Mouse (Mus musculus) forebrain, embryonic 14.5 days (tissue): ENCODE measurements around the gene B3galt5. TPM values are rescaled to one million over a fixed set of nuclear protein-coding genes. Genes with fewer than 3 reads are reported as not detected.

Source experiments
- ATAC-seq: fragments of 200-750 bp; cut with Nextera tagmentation; 2 replicates; pipeline ENCODE4 v1.8.0; 2017; ENCODE audit warnings: mild to moderate bottlenecking, moderate library complexity
- DNase-seq: peaks from one replicate; pipeline ENCODE4 v3.0.0-alpha.2; 2015; ENCODE audit warnings: low spot score
- H3K27ac ChIP-seq: fragments of 300-500 bp; sonication (generic); 2 replicates; pipeline ENCODE4 v1.5.1; 2014; ENCODE audit warnings: low read depth, mild to moderate bottlenecking, control low read depth, low read length, moderate library complexity
- H3K27me3 ChIP-seq: fragments of 300-500 bp; sonication (generic); replicated peaks from 2 replicates; pipeline ENCODE4 v1.6.1; 2014; ENCODE audit warnings: low read length, control low read depth, mixed read lengths; ENCODE audit not compliant: control insufficient read depth, insufficient read depth
- H3K36me3 ChIP-seq: fragments of 300-500 bp; sonication (generic); 2 replicates; pipeline ENCODE4 v1.6.1; 2014; ENCODE audit warnings: low read length, control low read depth; ENCODE audit not compliant: control insufficient read depth, insufficient read depth
- H3K4me1 ChIP-seq: fragments of 300-500 bp; sonication (generic); 2 replicates; pipeline ENCODE4 v1.6.1; 2014; ENCODE audit warnings: antibody characterized with exemption, low read length, control low read depth; ENCODE audit not compliant: control insufficient read depth, insufficient read depth
- H3K4me2 ChIP-seq: fragments of 300-500 bp; sonication (generic); 2 replicates; pipeline ENCODE4 v1.6.1; 2014; ENCODE audit warnings: mild to moderate bottlenecking, control low read depth, low read length
- H3K4me3 ChIP-seq: fragments of 300-500 bp; sonication (generic); 2 replicates; pipeline ENCODE4 v1.5.1; 2014; ENCODE audit warnings: low read depth, low read length, control low read depth
- H3K9ac ChIP-seq: fragments of 300-500 bp; sonication (generic); 2 replicates; pipeline ENCODE4 v1.6.1; 2014; ENCODE audit warnings: mild to moderate bottlenecking, low read length, control low read depth, moderate library complexity
- H3K9me3 ChIP-seq: fragments of 300-500 bp; sonication (generic); replicated peaks from 2 replicates; pipeline ENCODE4 v1.6.1; 2016; ENCODE audit warnings: low read length, control low read depth, mixed read lengths; ENCODE audit not compliant: control insufficient read depth
- WGBS: fragments of 180-500 bp; shearing (Covaris S2); extraction: QIAGEN DNeasy Blood & Tissue Kit; methylation state at CpG from one replicate; pipeline ENCODE4 v1.1.7; 2014; 5-methylcytosine and 5-hydroxymethylcytosine counted together
- polyA plus RNA-seq: library from polyadenylated mRNA; unstranded; fragments of >200 nt; fragmentation: Nextera tagmentation; extraction: Ambion mirVana; gene quantifications from 2 replicates; pipeline ENCODE4 v1.2.1, GENCODE M21; 2014

The B3galt5 gene
- polyA plus RNA-seq, 1 experiment from 2014 or later: 1.3 TPM

DNA sequence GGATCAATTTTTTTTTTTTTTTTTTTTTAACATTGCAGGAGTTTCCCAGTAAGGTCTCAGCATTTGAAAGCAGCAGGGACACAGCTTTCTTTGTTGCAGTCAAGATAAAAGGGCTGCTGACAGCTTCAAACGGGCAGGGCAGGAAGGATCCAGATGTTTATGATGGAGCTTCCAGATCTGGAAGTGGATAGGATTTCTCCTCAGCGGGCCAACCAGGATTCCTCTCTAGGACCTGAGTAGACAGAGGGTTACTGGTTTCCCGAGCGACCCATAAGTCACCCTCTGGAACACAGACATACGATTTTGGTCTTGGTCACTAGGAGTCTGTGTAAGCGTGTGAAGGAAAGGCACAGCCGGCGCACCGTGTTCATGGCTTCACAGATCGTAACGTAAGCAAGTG is 112.5 kb downstream of the B3galt5 start:
- Histone ChIP-seq H3K4me1 (no peaks in the 10 kb centered on the region), H3K4me2 (no peak overlapping the region), H3K4me3 (no peak overlapping the region), H3K27ac (no peak overlapping the region), H3K36me3 (no peaks in the 10 kb centered on the region), H3K9ac (no peak overlapping the region), H3K27me3 (no peaks in the 10 kb centered on the region), H3K9me3 (no peaks in the 10 kb centered on the region)
- DNase-seq (no peak), ATAC-seq (no peak)
- WGBS: 79% methylated on average over 11 of the region's 11 CpGs

GRCm38 (mm10) chr16:96348766-96349165 is 113.2 kb downstream of the B3galt5 start:
- Histone ChIP-seq H3K9me3 (no peaks in the 10 kb centered on the region), H3K4me3 (no peak overlapping the region), H3K4me2 (no peak overlapping the region), H3K27me3 (no peaks in the 10 kb centered on the region), H3K27ac (no peak overlapping the region), H3K36me3 (no peaks in the 10 kb centered on the region), H3K9ac (no peak overlapping the region), H3K4me1 (no peaks in the 10 kb centered on the region)
- ATAC-seq: no peak
- WGBS: 75% methylated on average over 5 of the region's 5 CpGs
- DNase-seq: no peak

GRCm38 (mm10) chr16:96351520-96351919 is 115.9 kb downstream of the B3galt5 start:
- Histone ChIP-seq H3K9ac (no peak overlapping the region), H3K4me3 (no peak overlapping the region), H3K4me1 (no peaks in the 10 kb centered on the region), H3K4me2 (no peak overlapping the region), H3K9me3 (no peaks in the 10 kb centered on the region), H3K36me3 (no peaks in the 10 kb centered on the region), H3K27ac (no peak overlapping the region), H3K27me3 (no peaks in the 10 kb centered on the region)
- ATAC-seq: no peak
- WGBS: 92% methylated on average over 2 of the region's 2 CpGs
- no peak for DNase-seq

- Histone ChIP-seq H3K27ac (no peak overlapping the region), H3K4me2 (no peak overlapping the region), H3K36me3 (no peaks in the 10 kb centered on the region), H3K4me3 (no peak overlapping the region), H3K27me3 (no peaks in the 10 kb centered on the region), H3K9ac (no peak overlapping the region), H3K4me1 (no peaks in the 10 kb centered on the region), H3K9me3 (no peaks in the 10 kb centered on the region)
- WGBS: 88% methylated on average over 6 of the region's 6 CpGs
- ATAC-seq: no peak
- DNase-seq: no peak
These were observed 117.8 kb downstream of the B3galt5 start for GRCm38 (mm10) chr16:96353296-96353896.

- Histone ChIP-seq H3K4me2 (peak overlapping the region; percentile 24; the same call in 1 of the 2 replicates), H3K9ac (no peak overlapping the region), H3K9me3 (no peaks in the 10 kb centered on the region), H3K4me1 (no peaks in the 10 kb centered on the region), H3K27me3 (no peaks in the 10 kb centered on the region), H3K4me3 (peak overlapping the region; percentile 4; the same call in 1 of the 2 replicates), H3K36me3 (no peaks in the 10 kb centered on the region), H3K27ac (no peak overlapping the region)
- DNase-seq (peak; percentile 27), ATAC-seq (0 out of 2 replicates have a peak, but pooled peaks have one; percentile 60)
- 44% methylated on average over 6 of the region's 6 CpGs for WGBS
These were observed 118.4 kb downstream of the B3galt5 start for GRCm38 (mm10) chr16:96353996-96354395.

- ATAC-seq: peak; percentile 40; the same call in 1 of the 2 replicates
- peak overlapping the region; percentile 45 for H3K4me2 ChIP-seq
- H3K4me1 ChIP-seq: no peaks in the 10 kb centered on the region
- no peaks in the 10 kb centered on the region for H3K27me3 ChIP-seq
- WGBS: 9% methylated on average over 10 of the region's 10 CpGs
- H3K36me3 ChIP-seq: no peaks in the 10 kb centered on the region
- DNase-seq: peak; percentile 74
- H3K27ac ChIP-seq: no peak overlapping the region
- H3K4me3 ChIP-seq: peak overlapping the region; percentile 10; the same call in 1 of the 2 replicates
- peak overlapping the region; percentile 8; the same call in 1 of the 2 replicates for H3K9ac ChIP-seq
- no peaks in the 10 kb centered on the region for H3K9me3 ChIP-seq
These were observed 122.3 kb downstream of the B3galt5 start for GRCm38 (mm10) chr16:96357903-96358302.

GRCm38 (mm10) chr16:96361305-96362124 is 125.9 kb downstream of the B3galt5 start:
- Histone ChIP-seq H3K27ac (no peak overlapping the region), H3K4me2 (no peak overlapping the region), H3K9me3 (no peaks in the 10 kb centered on the region), H3K27me3 (no peaks in the 10 kb centered on the region), H3K4me1 (no peaks in the 10 kb centered on the region), H3K36me3 (no peaks in the 10 kb centered on the region), H3K9ac (no peak overlapping the region), H3K4me3 (no peak overlapping the region)
- DNase-seq (no peak), ATAC-seq (no peak)
- WGBS: 88% methylated on average over 22 of the region's 22 CpGs

DNA sequence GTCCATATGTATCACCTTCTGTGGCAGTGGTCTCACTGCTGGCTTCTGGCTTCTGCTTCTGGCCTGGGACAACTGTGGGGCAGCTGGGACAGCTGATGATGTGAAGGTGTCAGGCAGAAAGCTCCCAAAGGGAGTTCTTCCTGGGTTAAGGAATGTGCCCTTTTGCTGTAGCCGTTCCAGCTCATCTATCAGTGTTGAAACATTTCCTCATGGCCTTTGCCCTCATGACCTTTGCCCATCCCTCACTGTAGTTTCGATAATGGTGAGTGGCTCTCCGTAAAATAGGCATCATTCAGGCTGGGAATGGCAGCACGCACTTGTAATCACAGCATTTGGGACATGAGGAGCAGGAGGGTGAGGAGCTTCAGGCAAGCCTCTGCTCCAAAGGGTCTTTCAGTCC is 127.3 kb downstream of the B3galt5 start:
- H3K4me1 ChIP-seq: no peaks in the 10 kb centered on the region
- H3K36me3 ChIP-seq: no peaks in the 10 kb centered on the region
- no peak overlapping the region for H3K4me2 ChIP-seq
- no peaks in the 10 kb centered on the region for H3K27me3 ChIP-seq
- H3K4me3 ChIP-seq: no peak overlapping the region
- 91% methylated on average over 4 of the region's 4 CpGs for WGBS
- H3K9me3 ChIP-seq: no peaks in the 10 kb centered on the region
- no peak for DNase-seq
- no peak overlapping the region for H3K9ac ChIP-seq
- H3K27ac ChIP-seq: no peak overlapping the region
- ATAC-seq: no peak

GRCm38 (mm10) chr16:96363277-96363676 is 127.7 kb downstream of the B3galt5 start:
- no peak overlapping the region for H3K9ac ChIP-seq
- H3K27ac ChIP-seq: no peak overlapping the region
- H3K4me1 ChIP-seq: no peaks in the 10 kb centered on the region
- no peaks in the 10 kb centered on the region for H3K9me3 ChIP-seq
- 77% methylated on average over 5 of the region's 5 CpGs for WGBS
- ATAC-seq (no peak), DNase-seq (no peak)
- H3K4me3 ChIP-seq: no peak overlapping the region
- no peak overlapping the region for H3K4me2 ChIP-seq
- H3K27me3 ChIP-seq: no peaks in the 10 kb centered on the region
- no peaks in the 10 kb centered on the region for H3K36me3 ChIP-seq
